Mouse (Mus musculus) lung, adult 10 weeks (tissue): ENCODE measurements around the gene Gm28778. TPM values are rescaled to one million over a fixed set of nuclear protein-coding genes. Genes with fewer than 3 reads are reported as not detected.

Experiments
- polyA plus RNA-seq: library from polyadenylated mRNA; stranded (reverse); fragments of 350-450 nt; fragmentation: Illumina TruSeq; extraction: RNeasy Lipid Tissue Mini Kit (QIAGEN cat#74804); gene quantifications from one replicate; pipeline ENCODE4 v1.2.3, GENCODE M21; 2014; ENCODE audit warnings: low read depth, low replicate concordance; ENCODE audit not compliant: insufficient read depth

Gm28778 gene
- polyA plus RNA-seq: not detected

GRCm38 (mm10) chr1:53296581-53297383 is at the start of gene Gm28778, which contains the start of the genes Pms1 and Ormdl1:
Gene Gm28778 (plus strand): TSS chr1:53297111.
Gene Pms1 (minus strand): TSS chr1:53297018.
Gene Ormdl1 (plus strand): TSS chr1:53297095.

GRCm38 (mm10) chr1:53312989-53313967 is 16.4 kb downstream of the Gm28778 start, which contains the start of gene Osgepl1:
Gene Osgepl1 (plus strand): TSS chr1:53313624.

DNA sequence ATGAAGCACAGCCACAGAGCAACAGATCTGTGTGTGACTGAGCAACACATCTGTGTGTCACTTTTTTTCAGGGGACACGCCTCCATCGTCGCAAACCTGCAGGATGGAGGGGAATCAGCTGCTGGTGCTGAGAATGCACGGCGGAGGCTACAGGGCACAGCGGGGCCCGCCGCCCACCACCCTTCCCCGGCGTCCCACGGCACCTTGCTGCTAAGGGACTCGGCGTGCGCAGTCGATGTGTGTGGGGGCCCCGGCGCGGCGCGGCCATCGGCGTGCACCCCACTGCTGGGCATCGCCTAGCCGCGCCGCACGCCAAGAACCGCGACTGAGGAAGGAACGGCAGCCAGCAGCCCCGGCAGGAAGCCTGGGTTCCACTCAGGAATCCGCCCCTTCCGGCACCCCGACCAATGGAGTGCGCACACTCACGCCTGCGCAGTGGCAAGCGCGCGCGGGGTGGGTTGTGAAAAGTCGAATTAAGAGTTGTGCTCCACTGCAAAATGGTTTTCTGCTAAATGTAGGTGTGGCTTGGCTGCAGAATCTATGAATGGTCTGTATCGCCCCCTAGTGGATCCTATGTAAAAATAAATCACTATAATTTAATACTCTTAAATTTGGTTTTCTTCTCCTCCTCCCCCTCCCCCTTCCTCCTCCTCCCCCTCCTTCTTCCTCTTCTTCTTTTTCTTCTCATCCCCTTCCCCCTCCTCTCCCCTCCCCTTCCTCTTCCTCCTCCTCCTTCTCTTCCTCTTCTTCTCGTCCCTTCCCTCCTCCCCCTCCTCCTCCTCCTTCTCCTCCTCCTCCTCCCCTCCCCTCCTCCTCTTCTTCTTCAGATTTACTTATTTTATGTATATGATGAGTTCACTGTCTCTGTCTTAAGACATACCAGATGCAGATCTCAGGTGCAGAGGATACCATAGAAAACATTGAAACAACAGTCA is 55.7 kb downstream of the Gm28778 start, which contains the start of the genes Asdurf, Gm28551 and Asnsd1:
TSS of gene Asdurf (minus strand) at position 293 of the 935 bp plus-strand sequence.
TSS of gene Gm28551 (minus strand) at position 341 of the 935 bp plus-strand sequence.
TSS of gene Asnsd1 (minus strand) at position 426 of the 935 bp plus-strand sequence.

Other genes starting within 250 kb of the Gm28778 start
- gene Mstn, start 235.5 kb upstream of the Gm28778 start, polyA plus RNA-seq: not detected
- not detected for gene 1700019A02Rik, start 109.5 kb upstream of the Gm28778 start, polyA plus RNA-seq
- gene Pms1, start 93 bp upstream of the Gm28778 start, polyA plus RNA-seq: 1.3 TPM
- gene Ormdl1, start within 50 bp of the Gm28778 start, polyA plus RNA-seq: 18.4 TPM
- 8.7 TPM for gene Osgepl1, start 16.5 kb downstream of the Gm28778 start, polyA plus RNA-seq
- gene Asdurf, start 55.5 kb downstream of the Gm28778 start, polyA plus RNA-seq: not detected
- gene Gm28551, start 55.6 kb downstream of the Gm28778 start, polyA plus RNA-seq: not detected
- 21.3 TPM for gene Asnsd1, start 55.6 kb downstream of the Gm28778 start, polyA plus RNA-seq